Mouse (Mus musculus): ENCODE data around the gene Pam. TPM values are rescaled to one million over a fixed set of nuclear protein-coding genes. Genes with fewer than 3 reads are reported as not detected.

The Pam gene
- polyA plus RNA-seq, 1 experiment from 2014 or later: 49.8 TPM

DNA sequence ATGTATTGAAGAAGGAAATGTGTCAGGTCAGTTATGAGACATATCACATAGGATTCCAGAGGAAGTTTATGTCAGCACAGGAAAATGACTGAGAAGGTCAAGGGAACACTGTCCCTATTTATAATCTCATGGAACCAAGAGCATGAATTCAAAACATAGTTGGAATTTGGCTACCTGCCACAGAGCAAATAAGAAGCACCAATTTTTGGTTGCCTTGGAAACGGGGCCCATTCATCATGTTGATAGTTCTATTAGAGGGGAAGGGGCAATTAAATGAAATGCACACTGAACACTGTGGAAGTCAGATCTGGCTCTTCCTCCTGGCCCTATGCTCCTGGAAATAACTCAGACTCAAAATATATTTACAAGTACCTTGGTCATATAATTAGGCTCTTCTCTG is 173.6 kb downstream of the Pam start:
- no peak overlapping the region for H3K9ac ChIP-seq
- H3K4me2 ChIP-seq: no peak overlapping the region
- ATAC-seq: no peak
- H3K4me1 ChIP-seq: peaks cover 8% of the 10 kb centered on the region; the same call in 1 of the 2 replicates
- no peak overlapping the region for H3K4me3 ChIP-seq
- no peaks in the 10 kb centered on the region for H3K9me3 ChIP-seq (replicated peaks)
- WGBS: 76% methylated on average over 1 of the region's 1 CpGs
- H3K27me3 ChIP-seq: no peaks in the 10 kb centered on the region
- no peak overlapping the region for H3K27ac ChIP-seq
- H3K36me3 ChIP-seq (ENCODE audit: poor library complexity, severe bottlenecking): no peaks in the 10 kb centered on the region

GRCm38 (mm10) chr1:97918495-97918894 is 177.0 kb downstream of the Pam start:
- Histone ChIP-seq H3K4me3 (no peak overlapping the region), H3K9me3 (replicated peaks) (no peaks in the 10 kb centered on the region), H3K36me3 (ENCODE audit: poor library complexity, severe bottlenecking) (no peaks in the 10 kb centered on the region), H3K4me1 (peaks cover 8% of the 10 kb centered on the region; the same call in 1 of the 2 replicates), H3K27ac (no peak overlapping the region), H3K4me2 (no peak overlapping the region), H3K27me3 (no peaks in the 10 kb centered on the region), H3K9ac (no peak overlapping the region)
- 84% methylated on average over 8 of the region's 8 CpGs for WGBS
- no peak for ATAC-seq

GRCm38 (mm10) chr1:97916971-97917234 is 178.5 kb downstream of the Pam start:
- Histone ChIP-seq H3K9me3 (replicated peaks) (no peaks in the 10 kb centered on the region), H3K27ac (no peak overlapping the region), H3K36me3 (ENCODE audit: poor library complexity, severe bottlenecking) (no peaks in the 10 kb centered on the region), H3K4me1 (peaks cover 2% of the 10 kb centered on the region; the same call in 1 of the 2 replicates), H3K4me3 (no peak overlapping the region), H3K4me2 (no peak overlapping the region), H3K27me3 (no peaks in the 10 kb centered on the region), H3K9ac (no peak overlapping the region)
- 79% methylated on average over 2 of the region's 2 CpGs for WGBS
- no peak for ATAC-seq

GRCm38 (mm10) chr1:97916218-97916970 is 179.1 kb downstream of the Pam start:
- no peak overlapping the region for H3K4me2 ChIP-seq
- ATAC-seq: no peak
- no peaks in the 10 kb centered on the region for H3K36me3 ChIP-seq (ENCODE audit: poor library complexity, severe bottlenecking)
- WGBS: 85% methylated on average over 12 of the region's 12 CpGs
- H3K9me3 ChIP-seq (replicated peaks): no peaks in the 10 kb centered on the region
- no peak overlapping the region for H3K9ac ChIP-seq
- no peaks in the 10 kb centered on the region for H3K27me3 ChIP-seq
- H3K4me3 ChIP-seq: no peak overlapping the region
- no peaks in the 10 kb centered on the region for H3K4me1 ChIP-seq
- no peak overlapping the region; the same call in 1 of the 2 replicates for H3K27ac ChIP-seq

- Histone ChIP-seq H3K4me1 (no peaks in the 10 kb centered on the region), H3K4me2 (no peak overlapping the region), H3K9me3 (replicated peaks) (no peaks in the 10 kb centered on the region), H3K9ac (no peak overlapping the region), H3K27ac (no peak overlapping the region), H3K36me3 (ENCODE audit: poor library complexity, severe bottlenecking) (no peaks in the 10 kb centered on the region), H3K27me3 (no peaks in the 10 kb centered on the region), H3K4me3 (no peak overlapping the region)
- 92% methylated on average over 10 of the region's 10 CpGs for WGBS
- no peak for ATAC-seq
These were observed 179.7 kb downstream of the Pam start for GRCm38 (mm10) chr1:97915726-97916125.

DNA sequence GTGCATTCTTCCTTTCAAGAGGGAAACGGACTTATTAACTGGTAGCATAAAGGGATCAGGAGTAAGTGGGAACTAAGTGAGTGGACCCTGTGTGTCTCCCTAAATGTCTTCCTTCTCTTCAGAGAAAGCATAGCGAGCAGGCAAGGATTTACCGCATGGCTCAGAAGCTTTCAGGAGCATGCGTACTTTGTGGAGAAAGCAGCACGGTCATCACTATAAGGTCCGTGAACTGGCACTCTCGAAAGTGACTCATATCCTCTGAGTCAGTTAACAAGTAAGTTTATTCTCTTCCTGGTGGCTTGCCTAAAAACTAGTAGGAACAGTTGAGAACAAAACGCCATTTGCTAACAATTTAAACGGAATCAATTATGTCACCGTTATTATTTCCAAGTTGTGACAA is 184.6 kb downstream of the Pam start:
- Histone ChIP-seq H3K36me3 (ENCODE audit: poor library complexity, severe bottlenecking) (no peaks in the 10 kb centered on the region), H3K9me3 (replicated peaks) (no peaks in the 10 kb centered on the region), H3K4me1 (no peaks in the 10 kb centered on the region), H3K9ac (no peak overlapping the region), H3K27me3 (no peaks in the 10 kb centered on the region), H3K27ac (no peak overlapping the region), H3K4me2 (no peak overlapping the region), H3K4me3 (no peak overlapping the region)
- 89% methylated on average over 10 of the region's 10 CpGs for WGBS
- ATAC-seq: no peak

GRCm38 (mm10) chr1:97909561-97909960 is 185.9 kb downstream of the Pam start:
- no peak overlapping the region for H3K4me3 ChIP-seq
- no peak overlapping the region for H3K27ac ChIP-seq
- no peaks in the 10 kb centered on the region for H3K4me1 ChIP-seq
- H3K27me3 ChIP-seq: no peaks in the 10 kb centered on the region
- H3K36me3 ChIP-seq (ENCODE audit: poor library complexity, severe bottlenecking): no peaks in the 10 kb centered on the region
- H3K4me2 ChIP-seq: no peak overlapping the region
- WGBS: 84% methylated on average over 5 of the region's 5 CpGs
- H3K9me3 ChIP-seq (replicated peaks): no peaks in the 10 kb centered on the region
- ATAC-seq: no peak
- H3K9ac ChIP-seq: no peak overlapping the region

DNA sequence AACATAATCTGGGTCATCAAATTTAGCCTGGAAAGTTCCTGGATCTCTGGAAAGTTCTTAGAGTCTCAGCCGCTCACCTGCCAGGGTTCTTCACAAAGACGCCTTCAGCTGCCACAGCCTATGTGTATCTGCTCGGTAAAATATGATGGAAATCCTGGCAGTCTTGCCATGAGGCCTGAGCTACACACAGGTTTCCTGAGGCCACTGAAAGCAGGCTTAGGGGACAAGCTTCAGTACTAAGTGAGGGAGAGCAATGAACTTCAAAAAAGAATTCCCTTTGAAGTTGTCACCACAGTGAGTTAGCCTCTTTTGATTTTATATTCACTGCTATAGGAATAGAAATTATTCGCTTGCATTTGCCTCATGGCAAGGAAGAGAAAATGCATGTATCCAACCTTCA is 186.7 kb downstream of the Pam start:
- Histone ChIP-seq H3K4me3 (no peak overlapping the region), H3K27me3 (no peaks in the 10 kb centered on the region), H3K4me2 (no peak overlapping the region), H3K27ac (no peak overlapping the region), H3K36me3 (ENCODE audit: poor library complexity, severe bottlenecking) (no peaks in the 10 kb centered on the region), H3K9ac (no peak overlapping the region), H3K9me3 (replicated peaks) (no peaks in the 10 kb centered on the region), H3K4me1 (no peaks in the 10 kb centered on the region)
- ATAC-seq: no peak
- WGBS: 94% methylated on average over 4 of the region's 4 CpGs

GRCm38 (mm10) chr1:97903912-97904460 is 191.5 kb downstream of the Pam start:
- ATAC-seq: no peak
- WGBS: 93% methylated on average over 7 of the region's 7 CpGs
- H3K4me1 ChIP-seq: no peaks in the 10 kb centered on the region
- H3K9me3 ChIP-seq (replicated peaks): no peaks in the 10 kb centered on the region
- H3K4me3 ChIP-seq: no peak overlapping the region
- H3K27me3 ChIP-seq: no peaks in the 10 kb centered on the region
- no peak overlapping the region for H3K27ac ChIP-seq
- H3K9ac ChIP-seq: no peak overlapping the region
- H3K4me2 ChIP-seq: no peak overlapping the region
- no peaks in the 10 kb centered on the region for H3K36me3 ChIP-seq (ENCODE audit: poor library complexity, severe bottlenecking)

DNA sequence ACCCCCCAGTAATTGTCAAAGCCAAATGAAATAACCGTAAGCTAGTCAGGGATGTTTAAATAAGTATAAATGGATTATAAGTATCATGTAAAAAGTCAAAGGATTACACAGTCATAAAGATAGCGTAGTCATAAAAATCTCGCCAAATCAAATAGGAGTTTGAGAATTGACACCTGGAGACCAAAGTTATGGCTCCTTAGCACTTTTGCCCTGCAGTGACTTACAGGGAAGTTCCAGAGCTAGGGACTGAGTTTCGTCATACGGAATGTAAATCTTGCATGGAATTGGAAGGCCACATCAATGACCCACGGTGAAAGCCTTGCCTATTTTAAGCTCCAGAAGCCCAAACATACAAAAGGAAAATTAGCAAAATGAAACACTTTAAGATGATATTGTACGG is 192.6 kb downstream of the Pam start:
- no peaks in the 10 kb centered on the region for H3K9me3 ChIP-seq (replicated peaks)
- no peaks in the 10 kb centered on the region for H3K36me3 ChIP-seq (ENCODE audit: poor library complexity, severe bottlenecking)
- no peak overlapping the region for H3K27ac ChIP-seq
- WGBS: 93% methylated on average over 7 of the region's 7 CpGs
- no peak overlapping the region for H3K9ac ChIP-seq
- H3K4me2 ChIP-seq: no peak overlapping the region
- H3K27me3 ChIP-seq: no peaks in the 10 kb centered on the region
- H3K4me3 ChIP-seq: no peak overlapping the region
- H3K4me1 ChIP-seq: no peaks in the 10 kb centered on the region
- ATAC-seq: no peak

- H3K36me3 ChIP-seq (ENCODE audit: poor library complexity, severe bottlenecking): no peaks in the 10 kb centered on the region
- H3K27ac ChIP-seq: no peak overlapping the region
- peak; percentile 57 for ATAC-seq
- H3K4me2 ChIP-seq: no peak overlapping the region
- no peaks in the 10 kb centered on the region for H3K27me3 ChIP-seq
- no peaks in the 10 kb centered on the region for H3K9me3 ChIP-seq (replicated peaks)
- no peak overlapping the region for H3K9ac ChIP-seq
- WGBS: 51% methylated on average over 7 of the region's 7 CpGs
- no peak overlapping the region for H3K4me3 ChIP-seq
- no peaks in the 10 kb centered on the region for H3K4me1 ChIP-seq
These were observed 194.8 kb downstream of the Pam start for GRCm38 (mm10) chr1:97900559-97901153.

GRCm38 (mm10) chr1:97887511-97887910 is 207.9 kb downstream of the Pam start:
- H3K36me3 ChIP-seq (ENCODE audit: poor library complexity, severe bottlenecking): 0 out of 2 replicates have a peak, but pooled peaks cover 3% of the 10 kb centered on the region
- no peaks in the 10 kb centered on the region for H3K9me3 ChIP-seq (replicated peaks)
- no peak overlapping the region for H3K9ac ChIP-seq
- no peak overlapping the region for H3K4me2 ChIP-seq
- H3K27ac ChIP-seq: no peak overlapping the region
- WGBS: 87% methylated on average over 9 of the region's 9 CpGs
- no peak overlapping the region for H3K4me3 ChIP-seq
- H3K27me3 ChIP-seq: no peaks in the 10 kb centered on the region
- ATAC-seq: no peak
- no peaks in the 10 kb centered on the region for H3K4me1 ChIP-seq

DNA sequence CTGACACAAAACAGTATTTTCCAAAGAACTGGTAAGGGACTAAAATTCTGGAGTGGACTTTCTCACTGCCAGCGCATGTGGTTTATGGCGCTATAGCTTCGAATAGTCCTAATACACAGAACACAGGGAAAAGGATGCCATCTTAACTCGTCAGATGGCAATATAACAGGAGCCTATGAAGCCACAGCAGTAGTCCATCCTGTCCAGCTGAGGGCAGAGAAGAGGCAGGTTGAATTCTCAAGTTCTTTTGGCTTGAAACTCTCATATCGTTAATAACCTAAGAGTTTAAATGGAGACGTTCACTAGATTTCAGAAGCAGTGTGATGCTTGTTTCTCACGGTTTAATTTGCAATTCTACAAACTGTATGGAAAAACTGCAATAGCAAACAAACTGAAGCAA is 211.9 kb downstream of the Pam start:
- Histone ChIP-seq H3K27ac (no peak overlapping the region), H3K4me2 (no peak overlapping the region), H3K36me3 (ENCODE audit: poor library complexity, severe bottlenecking) (no peaks in the 10 kb centered on the region), H3K9me3 (replicated peaks) (no peaks in the 10 kb centered on the region), H3K9ac (no peak overlapping the region), H3K27me3 (no peaks in the 10 kb centered on the region), H3K4me1 (no peaks in the 10 kb centered on the region), H3K4me3 (no peak overlapping the region)
- 84% methylated on average over 7 of the region's 7 CpGs for WGBS
- no peak for ATAC-seq
